Mouse (Mus musculus) cerebellum, postnatal 4 days (tissue): Measurements from ENCODE around the gene Mtcl1.
"Not testable (repeated sequence)": the region's sequence is repeated elsewhere in the genome, so short reads cannot be mapped to it uniquely, and the experiment has no call there.

ENCODE experiments used
- DNase-seq, 2 experiments: peaks; one replicate each; pipeline ENCODE4 v3.0.0; 2022; ENCODE audit warnings: low spot score in 2 of 2, mixed read lengths in 1 of 2

Gene Mtcl1

DNA sequence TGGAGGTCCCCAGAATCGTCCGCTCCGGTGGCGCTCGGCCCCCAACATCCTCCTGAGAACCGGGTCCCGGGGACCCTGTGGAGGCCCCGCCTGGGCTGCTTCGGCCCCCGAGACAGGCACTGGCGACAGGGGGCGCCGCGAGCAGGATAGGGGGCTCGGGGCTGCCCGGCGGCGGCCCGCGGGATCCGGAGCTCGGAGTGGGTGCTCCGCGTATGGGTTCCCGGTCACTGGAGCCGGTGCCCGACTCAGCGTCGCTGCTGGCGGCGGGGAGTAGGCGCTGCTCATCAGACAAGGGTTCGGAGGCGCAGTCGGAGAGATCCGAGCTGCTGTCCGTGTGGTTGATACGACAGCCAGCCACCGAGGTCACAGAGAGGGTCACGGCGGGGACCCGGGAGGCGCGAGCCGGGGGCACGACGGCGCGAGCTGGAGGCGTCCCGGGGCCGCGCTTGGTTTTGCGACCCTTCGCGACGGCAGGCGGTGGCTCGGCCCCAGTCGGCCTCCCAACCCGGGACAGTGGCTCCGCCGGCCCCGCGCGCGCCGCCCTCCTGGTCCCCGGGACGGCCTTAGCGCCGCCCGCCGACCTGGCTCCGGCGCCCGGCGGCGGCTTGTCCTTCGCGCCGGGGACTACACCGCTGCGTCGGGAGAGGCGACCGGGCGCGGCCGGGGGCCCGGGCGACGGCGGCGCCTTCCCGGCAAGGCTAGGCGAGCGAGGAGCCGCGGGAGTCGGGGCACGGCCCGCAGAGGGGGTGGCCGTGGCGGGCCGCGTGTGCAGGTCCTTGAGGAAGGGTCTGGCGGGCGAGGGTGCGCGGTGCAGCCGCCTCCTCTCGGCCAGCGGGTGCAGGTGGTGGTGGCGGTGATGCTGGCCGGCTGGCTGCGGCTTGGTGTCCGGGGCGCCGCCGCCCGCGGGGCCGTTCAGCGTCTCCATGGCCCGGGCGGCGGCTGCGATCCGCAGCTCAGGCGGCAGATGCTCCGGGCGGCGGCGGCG is 837 bp downstream of the Mtcl1 start:
- peak in 1 of 2 experiments; percentile 51 for DNase-seq

DNA sequence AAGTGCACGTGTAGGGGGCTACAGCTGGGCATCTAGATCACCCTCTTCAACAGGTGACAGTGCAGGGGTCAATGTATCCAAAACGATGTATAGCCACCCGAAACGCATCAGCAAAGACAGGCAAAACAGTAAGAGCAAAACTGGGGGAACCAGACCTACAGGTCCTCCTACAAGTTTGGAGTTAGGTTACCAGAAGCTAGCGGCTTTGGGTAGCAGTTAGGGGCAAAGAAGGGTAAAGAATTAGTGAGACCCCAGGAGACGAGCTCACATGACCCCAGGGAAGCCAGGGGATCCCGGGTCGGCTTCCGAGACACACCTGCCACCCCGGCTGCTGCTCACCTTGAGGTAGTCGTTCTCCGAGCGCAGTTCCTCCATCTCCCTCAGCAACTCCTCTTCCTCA is 1.6 kb downstream of the Mtcl1 start:
- DNase-seq = no peak

DNA sequence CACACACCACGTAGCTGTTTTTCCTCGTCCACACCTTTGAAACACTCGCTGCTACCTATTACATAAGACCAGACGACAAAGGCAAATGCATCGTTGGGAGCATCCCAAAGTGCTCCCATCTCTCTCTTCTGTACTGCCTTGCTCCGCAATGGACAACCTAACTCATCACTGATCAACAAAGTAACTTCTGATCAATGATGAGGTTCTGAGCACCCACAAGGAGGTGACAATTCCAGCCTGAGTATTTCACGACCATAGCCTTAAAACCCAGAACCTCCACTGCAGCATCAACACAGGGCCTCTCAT is 2.6 kb downstream of the Mtcl1 start:
- DNase-seq = no peak

DNA sequence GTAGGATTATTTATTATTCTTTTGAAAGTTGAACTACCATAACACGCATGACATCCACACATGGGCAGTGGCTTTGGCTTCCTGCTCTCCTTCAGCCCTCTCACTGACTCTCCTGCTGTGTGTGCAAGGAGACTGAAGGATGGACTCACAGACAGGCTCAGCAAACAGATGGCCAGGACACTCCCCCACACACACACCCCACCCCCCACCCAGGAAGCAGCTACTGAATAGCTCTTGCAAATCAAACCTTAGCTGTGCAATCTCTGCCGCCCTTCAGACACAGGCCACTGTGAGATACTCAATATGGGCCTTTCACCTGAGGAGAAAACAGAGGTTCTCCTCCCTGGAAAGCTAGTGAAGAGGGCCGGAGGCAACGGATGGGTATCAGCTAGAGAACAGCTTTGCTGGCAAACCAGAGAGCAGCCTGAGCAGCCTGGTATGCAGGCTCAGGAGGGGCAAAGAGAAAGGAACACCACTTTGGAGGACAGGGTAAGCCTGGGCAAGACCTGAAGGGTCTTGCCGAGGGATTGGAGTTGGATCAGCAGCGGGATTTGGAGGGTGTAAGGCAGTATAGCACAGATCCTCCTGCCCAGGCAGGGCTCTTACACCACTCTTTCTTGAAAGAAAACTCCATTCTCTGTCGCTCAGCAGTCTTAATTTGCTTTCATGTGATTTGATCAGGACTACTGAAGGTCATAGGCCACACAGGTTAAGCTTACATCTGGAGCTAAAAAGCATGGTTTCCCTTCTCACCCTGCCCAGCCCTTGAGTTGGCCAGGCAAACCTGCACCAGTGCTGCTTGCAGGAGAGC is 3.1 kb downstream of the Mtcl1 start:
- no peak for DNase-seq

DNA sequence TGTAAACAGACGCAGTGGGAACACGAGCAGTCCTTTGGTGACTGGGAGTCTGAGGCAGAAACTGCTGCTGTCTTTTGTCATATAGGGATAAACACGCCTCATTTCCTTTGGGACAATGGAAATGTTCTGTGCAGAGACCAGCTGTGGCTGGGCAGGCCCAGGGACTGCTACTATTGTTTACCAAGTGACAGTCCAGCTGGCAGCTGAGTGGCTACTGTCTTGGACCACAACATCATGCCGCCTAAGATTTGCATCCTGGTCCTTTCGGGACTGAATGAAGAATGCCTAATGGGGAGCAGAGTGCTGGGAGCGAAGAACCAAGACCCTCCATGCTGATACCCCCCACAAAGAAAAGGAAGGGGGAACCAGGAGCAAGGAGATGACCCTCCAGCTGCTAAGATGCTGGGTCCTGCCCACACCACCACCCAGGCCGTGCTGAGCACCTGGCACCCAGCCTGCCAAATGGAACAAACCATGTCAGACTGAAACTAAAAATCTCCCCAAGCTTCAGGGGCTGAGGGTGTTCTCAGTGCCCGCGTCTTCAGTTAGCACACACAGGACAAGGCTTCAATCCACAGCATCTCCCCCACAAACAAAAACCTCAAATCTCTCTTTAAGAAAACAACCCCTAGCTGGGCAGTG is 5.4 kb downstream of the Mtcl1 start:
- no peak for DNase-seq

DNA sequence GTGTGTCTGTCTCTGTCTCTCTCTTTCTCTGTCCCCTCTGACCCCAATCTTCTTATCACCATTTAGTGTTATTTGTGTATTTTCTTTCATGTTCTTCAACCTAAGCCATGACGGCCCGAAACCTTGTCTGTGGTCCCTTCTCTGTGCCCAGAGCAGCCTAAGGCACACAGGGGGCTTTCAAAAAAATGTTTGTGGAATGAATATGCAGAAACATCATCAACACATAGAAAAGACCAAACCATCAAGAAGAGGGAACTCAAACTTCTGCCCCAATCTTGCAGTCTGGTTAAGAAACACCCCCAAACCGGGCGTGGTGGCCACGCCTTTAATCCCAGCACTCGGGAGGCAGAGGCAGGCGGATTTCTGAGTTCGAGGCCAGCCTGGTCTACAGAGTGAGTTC is 9.7 kb downstream of the Mtcl1 start:
- DNase-seq = no peak

DNA sequence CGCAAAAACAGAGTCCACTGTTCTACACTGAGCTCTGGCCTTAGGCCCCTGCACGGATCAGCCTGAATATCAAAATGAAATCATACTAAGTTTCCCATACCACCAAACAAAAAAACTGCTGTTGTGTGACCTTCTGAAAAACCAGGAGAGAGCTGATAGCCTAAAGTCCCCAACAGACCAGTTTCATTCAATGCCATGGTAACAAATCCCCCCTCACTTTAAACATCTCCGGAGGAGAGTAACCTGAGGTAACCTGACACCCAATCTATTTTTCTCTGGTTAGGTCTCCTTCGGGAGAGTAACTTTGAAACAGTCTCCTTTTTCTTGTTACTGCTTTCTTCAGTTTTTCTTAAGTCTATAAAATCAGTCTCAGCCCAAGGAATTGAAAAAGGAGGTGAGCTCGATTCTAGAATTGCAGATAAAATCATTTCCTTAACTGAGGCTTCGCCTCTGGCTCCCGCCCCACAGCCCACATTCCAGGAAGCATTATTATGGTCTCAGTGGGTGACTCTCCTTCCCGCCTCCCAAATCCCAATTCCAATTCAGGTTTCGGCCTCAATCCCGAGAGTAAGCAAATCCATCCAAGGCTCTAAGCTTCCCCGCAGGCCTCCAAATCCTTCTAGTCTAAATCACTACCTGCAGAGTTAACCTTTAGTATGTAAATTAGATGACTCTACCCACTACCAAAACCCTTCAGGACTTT is 10.3 kb downstream of the Mtcl1 start:
- DNase-seq = no peak

DNA sequence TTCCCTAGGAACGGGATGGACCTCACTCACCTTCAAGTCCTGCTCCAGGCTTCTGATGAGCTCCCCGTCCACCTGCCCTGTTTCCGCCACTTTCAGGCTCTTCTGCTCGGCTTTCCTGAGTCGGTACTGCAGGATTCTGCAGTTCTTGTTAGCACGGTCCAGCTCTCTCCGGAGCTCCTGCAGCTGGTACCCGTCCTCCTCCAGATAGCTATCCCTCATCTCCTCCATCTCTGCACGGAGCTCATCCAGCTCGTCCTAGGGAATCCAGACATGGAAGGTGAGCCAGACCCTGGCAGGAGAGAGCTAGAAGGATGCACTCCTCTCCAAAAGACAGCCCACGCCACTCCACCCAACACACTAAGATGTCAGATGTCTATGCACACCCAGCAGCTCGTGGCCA is 11.4 kb downstream of the Mtcl1 start:
- no peak for DNase-seq

DNA sequence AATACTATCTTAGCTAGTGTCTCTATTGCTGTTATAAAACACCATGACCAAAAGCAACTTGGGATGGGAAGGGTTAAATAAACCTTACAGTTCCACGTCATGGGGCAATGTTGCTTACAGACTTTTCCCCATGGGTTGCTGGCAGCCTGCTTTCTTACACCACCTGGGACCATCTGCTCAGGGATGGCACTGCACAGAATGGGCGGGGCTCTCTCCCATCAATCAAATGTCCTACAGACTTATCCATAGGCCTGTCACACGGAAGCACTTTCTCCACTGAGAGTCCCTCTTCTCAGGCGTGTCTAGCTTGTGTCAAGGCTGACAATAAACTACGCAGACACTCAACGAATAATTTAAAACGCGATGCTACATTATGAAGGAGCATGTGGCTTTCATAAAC is 12.7 kb downstream of the Mtcl1 start:
- DNase-seq = no peak

DNA sequence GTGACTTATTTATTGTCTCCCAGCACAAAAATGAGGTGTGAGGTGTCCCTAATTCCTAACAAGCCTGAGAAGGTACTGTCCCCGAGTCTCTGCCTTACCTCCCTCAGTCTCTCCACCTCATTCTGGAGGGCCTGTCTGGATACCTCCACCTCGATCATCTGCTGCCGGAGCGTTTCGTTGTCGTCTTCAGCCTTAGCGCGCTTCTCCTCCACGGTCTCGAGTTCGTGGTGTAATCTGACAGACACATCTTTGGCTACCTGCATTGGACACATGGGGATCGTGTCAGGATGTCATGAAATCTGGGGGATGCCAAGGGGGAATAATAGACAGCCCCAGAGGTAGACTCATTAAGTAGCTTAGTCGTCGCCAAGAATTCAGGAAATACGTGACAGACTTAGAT is 13.6 kb downstream of the Mtcl1 start:
- no peak for DNase-seq

DNA sequence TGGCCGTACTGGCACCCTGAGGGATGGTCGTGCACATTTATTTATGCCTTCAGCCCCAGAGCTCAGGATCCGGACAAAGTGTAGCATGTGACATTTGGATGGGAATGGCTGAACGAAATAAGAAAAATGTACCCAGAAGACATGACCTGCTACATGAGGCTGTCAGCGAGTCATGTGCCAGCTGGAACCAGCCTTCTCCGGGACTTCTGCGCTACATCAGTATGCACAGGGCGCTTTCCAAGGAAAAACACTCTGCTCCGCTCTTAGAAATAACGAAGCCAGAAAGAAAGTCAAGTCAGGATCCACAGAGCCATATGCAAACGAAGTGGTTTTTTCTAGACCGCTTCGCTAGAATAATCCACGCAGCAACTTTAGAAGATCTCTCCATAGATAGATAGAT is 14.5 kb downstream of the Mtcl1 start:
- no peak for DNase-seq

DNA sequence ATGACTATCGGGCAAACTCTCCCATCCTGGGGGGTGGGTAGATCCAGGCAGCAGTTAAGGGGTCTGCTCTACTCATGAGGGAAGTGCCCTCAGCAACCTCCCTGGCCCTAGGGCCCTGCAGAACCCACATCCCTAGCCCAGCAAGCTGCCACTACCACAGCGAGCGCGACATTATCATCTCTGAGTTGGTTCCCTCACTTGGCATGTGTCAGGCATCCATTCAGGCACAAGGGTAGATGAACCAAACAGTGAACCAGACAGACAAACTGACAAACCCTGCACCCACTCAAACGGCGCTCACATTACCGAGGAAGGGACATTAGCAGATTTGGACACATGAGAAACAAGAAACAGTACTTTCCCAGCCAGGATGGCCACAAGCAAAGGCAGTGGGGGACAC is 15.0 kb downstream of the Mtcl1 start:
- DNase-seq = no peak

DNA sequence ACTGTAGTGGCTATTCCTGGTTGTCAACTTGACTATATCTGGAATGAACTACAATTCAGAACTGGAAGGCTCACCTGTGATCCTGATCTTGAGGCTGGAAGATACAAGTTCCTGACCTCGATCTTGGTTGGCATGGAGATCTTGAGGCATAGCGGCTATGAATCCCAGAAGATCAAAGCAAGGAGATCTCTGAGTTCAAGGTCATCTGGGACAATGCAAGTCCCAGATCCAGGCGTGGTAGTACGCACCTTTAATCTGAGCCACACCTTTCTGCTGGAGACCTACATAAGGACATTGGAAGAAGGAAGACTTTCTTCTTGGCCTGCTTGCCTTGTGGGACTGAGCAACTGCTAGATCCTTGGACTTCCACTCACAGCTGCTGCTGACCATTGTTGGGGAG is 24.9 kb downstream of the Mtcl1 start:
- not testable (repeated sequence) for DNase-seq

DNA sequence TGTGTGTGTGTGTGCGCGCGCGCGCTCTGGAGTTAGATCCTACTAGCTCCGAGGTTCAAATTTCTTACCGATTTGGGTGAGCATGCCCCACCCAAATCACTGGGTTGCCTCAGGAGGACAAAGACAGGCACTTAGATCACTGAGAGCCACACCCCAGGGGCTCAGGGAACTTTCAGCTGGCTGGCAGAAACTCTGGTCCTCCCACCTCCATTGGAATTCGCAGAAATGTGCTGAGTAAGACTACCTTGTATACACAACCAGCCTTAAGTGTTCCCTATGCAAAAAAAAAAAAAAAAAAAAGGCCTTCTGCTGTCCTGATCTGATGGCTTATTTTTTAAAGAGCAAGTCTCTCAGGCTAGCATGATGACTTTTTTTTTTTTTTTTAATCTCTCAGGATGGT is 30.1 kb downstream of the Mtcl1 start:
- no peak for DNase-seq

DNA sequence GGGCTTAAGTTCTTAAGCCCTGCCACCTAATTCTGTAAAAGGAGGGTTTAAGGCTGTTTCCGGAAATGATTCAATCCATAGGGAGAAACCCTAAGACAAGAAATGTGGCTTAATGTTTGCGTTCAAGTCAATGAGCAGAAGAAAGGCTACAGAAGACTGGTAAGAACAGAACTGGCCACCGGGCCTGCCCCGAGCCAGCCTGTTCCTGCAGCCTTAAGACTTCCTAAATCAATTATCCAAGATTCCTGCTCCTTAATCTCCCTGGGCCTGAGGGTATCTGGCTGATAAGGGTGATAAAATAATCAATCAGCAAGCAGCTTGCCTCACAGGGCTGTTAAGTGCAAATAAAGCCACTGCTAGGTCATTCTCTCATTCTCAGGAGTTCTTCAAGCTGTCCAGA is 31.8 kb downstream of the Mtcl1 start:
- DNase-seq = no peak

DNA sequence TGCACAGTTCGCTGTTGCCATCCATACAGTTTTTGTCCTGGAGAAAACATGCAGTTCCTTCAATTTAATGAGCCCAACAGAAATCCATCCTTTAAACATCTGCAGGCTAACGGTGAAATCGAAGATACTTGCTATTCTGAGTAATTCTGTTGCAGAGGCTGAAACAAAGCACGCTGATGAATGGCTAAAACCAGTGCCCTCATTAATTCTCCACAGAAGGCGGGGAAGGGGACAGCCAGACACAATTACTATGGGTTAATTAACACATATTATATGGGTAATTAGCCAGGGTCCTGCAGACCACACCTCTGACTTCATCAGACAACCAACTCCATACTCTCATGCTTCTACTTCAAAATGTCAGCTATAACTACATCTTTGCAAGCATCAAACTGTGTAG is 32.2 kb downstream of the Mtcl1 start:
- DNase-seq = no peak

DNA sequence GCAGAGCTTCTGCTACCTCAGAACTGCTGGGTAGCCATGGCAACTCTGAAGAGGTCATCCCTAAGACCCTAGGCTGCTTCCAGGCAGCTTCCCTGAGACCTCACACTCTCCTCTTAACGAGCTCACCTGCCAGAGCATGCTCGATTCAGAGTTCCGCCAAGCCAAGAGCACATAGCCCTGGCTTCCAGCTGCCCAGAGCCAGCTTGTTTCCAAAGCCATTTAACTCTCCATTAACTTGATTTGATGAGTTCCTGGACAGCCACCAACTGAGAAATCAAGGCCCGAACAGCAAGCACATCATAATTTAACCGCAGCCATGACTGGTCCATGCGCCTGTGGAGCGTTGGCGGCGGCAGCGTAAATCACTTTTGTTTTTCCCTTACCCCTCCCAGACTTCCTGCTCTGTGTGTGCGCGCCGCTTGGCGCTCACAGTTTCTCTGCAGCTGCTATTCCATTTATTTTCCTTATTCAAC is 32.7 kb downstream of the Mtcl1 start:
- peak in 1 of 2 experiments; percentile 29 for DNase-seq

DNA sequence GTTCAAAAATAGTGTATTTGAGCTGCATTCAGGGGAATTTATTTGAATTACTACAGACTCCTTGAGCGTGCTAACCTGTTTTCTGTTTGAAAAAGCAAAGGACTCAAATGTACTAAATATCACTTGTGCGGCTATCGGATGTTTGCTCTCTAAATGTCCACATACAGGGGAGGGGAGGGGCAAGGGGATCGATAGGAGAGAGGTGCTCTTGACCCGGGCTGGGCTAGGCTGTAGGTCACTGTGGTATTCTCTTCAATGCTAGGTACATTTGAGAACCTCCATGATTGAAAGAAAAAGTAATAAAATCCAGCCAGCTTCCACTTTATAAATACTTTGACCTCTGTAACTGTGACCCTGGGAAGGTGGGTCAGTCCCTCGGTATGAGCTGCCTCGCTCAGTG is 33.1 kb downstream of the Mtcl1 start:
- DNase-seq = no peak

DNA sequence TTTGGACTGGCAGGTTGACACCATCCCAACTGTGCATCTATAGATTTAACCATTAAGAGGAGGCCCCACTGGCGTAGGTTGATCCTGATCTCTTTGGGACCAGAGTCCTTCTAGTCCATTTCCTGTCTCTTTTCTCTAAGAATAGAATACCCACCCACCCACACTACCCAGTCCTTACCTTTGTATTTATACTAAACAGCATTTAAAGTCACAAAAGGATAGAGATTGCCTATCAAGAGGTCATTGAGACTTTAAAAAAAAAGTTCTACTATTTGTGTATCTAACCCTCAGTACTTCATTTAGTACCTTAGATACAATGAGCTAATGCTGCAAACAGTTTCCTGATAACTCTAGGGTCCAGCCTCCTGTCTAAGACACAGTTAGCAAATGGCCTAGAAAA is 35.2 kb downstream of the Mtcl1 start:
- DNase-seq = no peak

DNA sequence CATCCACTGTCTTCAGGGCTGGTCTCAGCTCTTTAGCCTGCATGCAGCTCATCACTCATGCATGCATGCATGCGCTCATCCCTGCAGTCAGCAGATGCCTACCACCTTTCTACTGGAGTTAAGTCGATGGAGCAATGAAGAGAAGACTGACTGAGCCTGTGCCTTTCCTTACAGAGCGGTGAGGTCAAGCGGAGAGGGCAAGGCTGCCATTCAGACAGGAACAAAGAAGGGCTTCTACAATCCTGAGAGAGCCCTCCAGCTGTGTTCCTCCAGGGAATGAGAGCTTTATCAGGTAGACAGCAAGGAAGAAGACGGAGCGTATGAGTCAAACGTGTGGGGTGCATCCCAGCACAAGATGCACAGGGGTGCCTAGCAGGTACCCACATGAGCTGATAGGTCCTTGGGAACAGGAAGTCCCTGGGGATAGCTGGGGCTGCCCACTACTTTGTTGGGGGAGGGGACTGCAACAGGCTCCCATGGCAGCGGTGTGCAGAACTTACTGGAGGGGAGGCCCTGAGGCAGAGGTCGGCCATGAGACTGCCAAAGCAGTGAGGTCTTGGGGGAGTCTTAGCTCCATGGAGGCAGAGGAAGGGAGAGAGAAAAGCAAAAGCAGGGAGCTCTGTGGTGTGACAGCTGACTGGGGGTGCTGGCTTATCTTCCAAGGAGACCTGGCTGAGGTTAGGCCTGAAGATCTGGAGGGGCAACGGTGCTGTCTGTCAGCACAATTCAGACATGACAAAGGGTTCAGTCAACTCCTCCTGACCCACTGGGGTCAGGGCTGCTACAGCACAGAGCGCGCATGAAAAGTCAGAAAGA is 37.2 kb downstream of the Mtcl1 start:
- no peak for DNase-seq

DNA sequence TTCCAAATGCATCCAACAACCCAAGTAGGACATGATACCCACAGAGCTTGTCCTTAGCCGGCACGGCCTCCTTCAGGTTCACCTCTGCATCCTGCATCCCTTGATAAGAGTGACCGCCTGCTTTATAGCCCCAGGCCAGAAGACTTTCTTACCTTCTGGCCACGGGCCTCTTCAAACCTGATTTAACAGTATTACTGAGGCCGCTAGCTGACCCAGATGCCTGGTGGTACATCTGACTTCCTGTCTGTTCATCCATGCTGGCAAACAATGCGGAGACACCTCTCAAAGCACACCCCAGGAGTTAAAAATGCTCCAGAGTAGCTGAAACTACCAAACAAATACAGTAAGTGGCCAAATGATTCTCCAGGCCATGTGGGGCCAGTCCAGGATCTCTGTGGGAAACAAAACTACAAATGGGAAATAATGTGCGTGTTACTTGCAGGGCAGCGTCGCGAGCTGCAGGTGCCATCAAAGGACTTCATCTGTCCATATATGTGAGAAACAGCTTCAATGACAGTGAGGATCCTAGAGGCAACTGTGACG is 38.6 kb downstream of the Mtcl1 start:
- DNase-seq = no peak
